26 mouse cellular contexts compared by ENCODE assay signal in the genomic region with DNA sequence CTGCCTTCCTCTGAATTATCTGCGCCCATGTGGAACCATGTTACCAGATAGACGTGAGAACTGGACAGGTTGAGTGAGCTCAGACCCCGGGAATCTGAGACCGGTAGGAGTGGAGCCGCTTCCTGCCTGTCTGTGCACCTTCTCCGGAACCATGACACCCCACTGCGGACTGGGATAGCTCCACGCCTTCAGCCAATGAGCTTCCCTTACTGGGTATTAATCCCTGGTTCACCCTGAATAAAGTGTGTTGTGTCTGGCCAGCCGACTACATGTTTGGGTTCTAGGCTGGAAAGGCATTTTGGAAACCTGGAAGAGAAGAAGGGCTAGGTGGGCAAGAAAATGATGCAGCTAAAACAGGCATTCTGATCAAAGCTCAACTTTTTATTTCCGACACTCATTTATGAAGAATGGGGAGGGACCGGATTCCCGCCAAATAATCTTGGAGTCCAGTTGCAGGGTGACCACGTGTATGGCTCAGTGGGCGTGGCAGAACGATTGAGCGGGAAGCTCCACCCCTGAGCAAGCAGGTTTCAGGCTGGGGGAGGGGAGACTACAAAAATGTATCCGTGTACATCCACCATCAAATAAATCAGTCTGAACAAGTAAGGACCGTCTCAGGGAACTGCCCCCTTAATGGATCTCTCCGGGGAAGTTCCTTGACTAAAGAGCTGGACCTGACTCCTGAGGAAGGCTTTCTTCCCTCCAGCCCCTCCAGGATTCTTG. TPM values are rescaled to one million over a fixed set of nuclear protein-coding genes. Genes with fewer than 3 reads are reported as not detected.
DNase-seq lines count a peak whose midpoint lies in the region; ATAC-seq and TF ChIP-seq lines count a peak whose summit lies in the region.
"Had no signal": no experiment of that assay in that cellular context is flagged by ENCODE, and none has a peak within 500 bp of the region (broad histone marks: within the 10 kb centered on the region; RNA-seq: fewer than 3 reads in every experiment).

No protein-coding gene starts in this region.

- H3K36me3 ChIP-seq in midbrain, embryonic 11.5 days (ENCODE audit: control insufficient read depth, insufficient read depth, low read length): peaks cover 2% of the 10 kb centered on the region; the same call in 1 of the 2 replicates
- H3K36me3 ChIP-seq in midbrain, embryonic 16.5 days (ENCODE audit: control insufficient read depth, insufficient read depth, low read length): peaks cover 2% of the 10 kb centered on the region; the same call in 1 of the 2 replicates
- H3K36me3 ChIP-seq in ES-E14 (ENCODE audit: control insufficient read depth, insufficient read depth, low read length, poor library complexity, severe bottlenecking): peaks cover 6% of the 10 kb centered on the region; the same call in 1 of the 2 replicates
- H3K36me3 ChIP-seq in hindbrain, embryonic 13.5 days: no peaks in the 10 kb centered on the region
- no peaks in the 10 kb centered on the region for H3K36me3 ChIP-seq in liver, embryonic 12.5 days
- H3K36me3 ChIP-seq: embryonic facial prominence, embryonic 12.5 days; embryonic facial prominence, embryonic 15.5 days; hindbrain, embryonic 12.5 days; intestine, embryonic 15.5 days had no signal

- H3K4me2 ChIP-seq in midbrain, embryonic 11.5 days: no peak overlapping the region
- no peak overlapping the region for H3K4me2 ChIP-seq in midbrain, embryonic 16.5 days (ENCODE audit: low read length)
- no peak overlapping the region for H3K4me2 ChIP-seq in hindbrain, embryonic 13.5 days
- H3K4me2 ChIP-seq in liver, embryonic 12.5 days: no peak overlapping the region
- H3K4me2 ChIP-seq: embryonic facial prominence, embryonic 12.5 days; embryonic facial prominence, embryonic 15.5 days; heart, embryonic 13.5 days; hindbrain, embryonic 12.5 days; intestine, embryonic 15.5 days had no signal

- H3K9ac ChIP-seq in midbrain, embryonic 11.5 days (ENCODE audit: low read length): no peak overlapping the region
- no peak overlapping the region for H3K9ac ChIP-seq in midbrain, embryonic 16.5 days (ENCODE audit: low read depth, low read length)
- peak overlapping the region; percentile 73 for H3K9ac ChIP-seq in ES-E14 (ENCODE audit: insufficient read depth, low read depth, low read length, poor library complexity, severe bottlenecking)
- no peak overlapping the region for H3K9ac ChIP-seq in hindbrain, embryonic 13.5 days
- no peak overlapping the region for H3K9ac ChIP-seq in liver, embryonic 12.5 days
- H3K9ac ChIP-seq: embryonic facial prominence, embryonic 12.5 days; embryonic facial prominence, embryonic 15.5 days; forebrain, postnatal 0 days; heart, embryonic 13.5 days; hindbrain, embryonic 12.5 days; intestine, embryonic 15.5 days had no signal

- in situ Hi-C loops in ES-E14 (cut with MboI; ENCODE audit: low sequenced_read_pairs in 2 of 2, unreplicated experiment in 2 of 2): no loop called here

- no peak overlapping the region for H3K27ac ChIP-seq in midbrain, embryonic 11.5 days (ENCODE audit: low read depth, low read length)
- H3K27ac ChIP-seq in midbrain, embryonic 16.5 days (ENCODE audit: low read length): no peak overlapping the region
- H3K27ac ChIP-seq in ES-E14 (ENCODE audit: insufficient read depth, low read depth, low read length, poor library complexity, severe bottlenecking): no peak overlapping the region
- H3K27ac ChIP-seq in hindbrain, embryonic 13.5 days: no peak overlapping the region
- no peak overlapping the region for H3K27ac ChIP-seq in liver, embryonic 12.5 days
- H3K27ac ChIP-seq: embryonic facial prominence, embryonic 12.5 days; embryonic facial prominence, embryonic 15.5 days; heart, embryonic 13.5 days; hindbrain, embryonic 12.5 days; intestine, embryonic 15.5 days had no signal

- 90% methylated on average over 19 of the region's 19 CpGs for WGBS in midbrain, embryonic 11.5 days
- 90% methylated on average over 19 of the region's 19 CpGs for WGBS in midbrain, embryonic 16.5 days
- 90% methylated on average over 19 of the region's 19 CpGs for WGBS in hindbrain, embryonic 13.5 days
- WGBS in liver, embryonic 12.5 days (ENCODE audit: insufficient replicate concordance): 73% methylated on average over 19 of the region's 19 CpGs

- no peak overlapping the region for H3K4me3 ChIP-seq in midbrain, embryonic 11.5 days (ENCODE audit: low read depth, low read length)
- H3K4me3 ChIP-seq in midbrain, embryonic 16.5 days (ENCODE audit: low read depth, low read length): no peak overlapping the region
- peak overlapping the region in 1 of 2 experiments; percentile 14; a peak in 1 of 4 replicates for H3K4me3 ChIP-seq in ES-E14 (ENCODE audit: insufficient read depth in 1 of 2, low read depth in 1 of 2, low read length in 2 of 2, poor library complexity in 1 of 2, severe bottlenecking in 1 of 2)
- no peak overlapping the region for H3K4me3 ChIP-seq in hindbrain, embryonic 13.5 days
- H3K4me3 ChIP-seq in liver, embryonic 12.5 days: no peak overlapping the region
- H3K4me3 ChIP-seq: embryonic facial prominence, embryonic 12.5 days; embryonic facial prominence, embryonic 15.5 days; heart, embryonic 13.5 days; hindbrain, embryonic 12.5 days; intestine, embryonic 15.5 days had no signal

- ATAC-seq in midbrain, embryonic 11.5 days (ENCODE audit: low FRiP score): no peak
- no peak for ATAC-seq in midbrain, embryonic 16.5 days
- ATAC-seq in hindbrain, embryonic 13.5 days (ENCODE audit: low FRiP score): no peak
- no peak for ATAC-seq in liver, embryonic 12.5 days
- ATAC-seq: forebrain, embryonic 14.5 days; forebrain, postnatal 0 days; hindbrain, embryonic 16.5 days; intestine, embryonic 15.5 days had no signal

- peak; percentile 61 for DNase-seq in heart, adult 11 months
- no peak for DNase-seq in heart, postnatal 36 days
- DNase-seq in midbrain, embryonic 11.5 days (ENCODE audit: low spot score, missing footprints): peak; percentile 68
- DNase-seq in ES-E14 (ENCODE audit: low read depth, low spot score): no peak
- DNase-seq: adrenal gland, adult 2 months; adrenal gland, postnatal 14 days; B cell, adult 2 months; cerebellum, adult 11 months; cerebellum, adult 2 months; cerebellum, adult 9-11 months; cerebellum, postnatal 25 days; forebrain, postnatal 0 days; gastrocnemius, postnatal 36 days; heart, postnatal 14 days; kidney, adult 11 months had no signal

- H3K9me3 ChIP-seq in midbrain, embryonic 11.5 days (ENCODE audit: control insufficient read depth, low read length): no peaks in the 10 kb centered on the region
- no peaks in the 10 kb centered on the region for H3K9me3 ChIP-seq in midbrain, embryonic 16.5 days (replicated peaks; ENCODE audit: control insufficient read depth, low read length, poor library complexity, severe bottlenecking)
- no peaks in the 10 kb centered on the region for H3K9me3 ChIP-seq in ES-E14 (ENCODE audit: control insufficient read depth, insufficient read depth, low read depth, low read length)
- H3K9me3 ChIP-seq in hindbrain, embryonic 13.5 days: no peaks in the 10 kb centered on the region
- H3K9me3 ChIP-seq in liver, embryonic 12.5 days (replicated peaks): no peaks in the 10 kb centered on the region
- H3K9me3 ChIP-seq: embryonic facial prominence, embryonic 12.5 days; embryonic facial prominence, embryonic 15.5 days; heart, embryonic 13.5 days; hindbrain, embryonic 12.5 days; intestine, embryonic 15.5 days had no signal

- intact Hi-C loops in heart, postnatal 36 days (cut with DNase I): no loop called here

- H3K4me1 ChIP-seq in midbrain, embryonic 11.5 days (ENCODE audit: control insufficient read depth, insufficient read depth, low read length): no peaks in the 10 kb centered on the region
- no peaks in the 10 kb centered on the region for H3K4me1 ChIP-seq in midbrain, embryonic 16.5 days (ENCODE audit: control insufficient read depth, insufficient read depth, low read length)
- peaks cover 0 to 12% of the 10 kb centered on the region in 2 experiments; a peak in 3 of 4 replicates for H3K4me1 ChIP-seq in ES-E14 (ENCODE audit: control insufficient read depth in 2 of 2, insufficient read depth in 2 of 2, low read length in 2 of 2, poor library complexity in 1 of 2)
- peaks cover 3% of the 10 kb centered on the region; the same call in 1 of the 2 replicates for H3K4me1 ChIP-seq in hindbrain, embryonic 13.5 days (replicated peaks)
- no peaks in the 10 kb centered on the region for H3K4me1 ChIP-seq in liver, embryonic 12.5 days
- H3K4me1 ChIP-seq: embryonic facial prominence, embryonic 12.5 days; embryonic facial prominence, embryonic 15.5 days; heart, embryonic 13.5 days; hindbrain, embryonic 12.5 days; intestine, embryonic 15.5 days had no signal

- no peaks in the 10 kb centered on the region for H3K27me3 ChIP-seq in midbrain, embryonic 11.5 days (ENCODE audit: control insufficient read depth, insufficient read depth, low read length)
- H3K27me3 ChIP-seq in midbrain, embryonic 16.5 days (ENCODE audit: control insufficient read depth, insufficient read depth, low read depth, low read length): no peaks in the 10 kb centered on the region
- H3K27me3 ChIP-seq in hindbrain, embryonic 13.5 days: no peaks in the 10 kb centered on the region
- no peaks in the 10 kb centered on the region for H3K27me3 ChIP-seq in liver, embryonic 12.5 days (replicated peaks)
- H3K27me3 ChIP-seq: CH12.LX; embryonic facial prominence, embryonic 12.5 days; embryonic facial prominence, embryonic 15.5 days; heart, embryonic 13.5 days; hindbrain, embryonic 12.5 days; intestine, embryonic 15.5 days had no signal

TF ChIP-seq in ES-E14, 5 proteins besides CTCF, POLR2A, EP300 and RAD21:
- TF ChIP-seq MAFK (IDR thresholded peaks at IDR 0.05; ENCODE audit: insufficient read depth, low read depth, low read length) (no peak), CHD2 (IDR thresholded peaks at IDR 0.05; ENCODE audit: low read depth, low read length) (no peak)

RNA-seq across cellular contexts. Expression of gene Tmem38b, which starts 38.4 kb away (rescaled TPM):
- 10 to 100 TPM; 18.5 to 24.0 TPM for total RNA-seq in heart, postnatal 36 days (2021)
- 13.0 and 13.5 TPM in 2 replicates for polyA plus RNA-seq in midbrain, embryonic 11.5 days (2014; fragmentation: Nextera tagmentation; extraction: Ambion mirVana)
- polyA plus RNA-seq in midbrain, embryonic 16.5 days (2015; fragmentation: Nextera tagmentation; extraction: Ambion mirVana): 7.7 and 8.3 TPM in 2 replicates
- 23.5 and 28.0 TPM in 2 replicates for total RNA-seq in ES-E14 (2012; rRNA removed)
- polyA plus RNA-seq in hindbrain, embryonic 13.5 days (2015; fragmentation: Nextera tagmentation; extraction: Ambion mirVana): 7.7 and 7.9 TPM in 2 replicates
- polyA plus RNA-seq in liver, embryonic 12.5 days (2016; fragmentation: Nextera tagmentation; extraction: Ambion mirVana): 3.0 and 3.3 TPM in 2 replicates

Comparison
In these comparisons a context has a peak if more than half of its experiments do, and no peak if none do; other contexts are left out.
1. DNase-seq: peak in heart, adult 11 months (single experiment) and midbrain, embryonic 11.5 days (single experiment); none in heart, postnatal 36 days (0 of 2) and ES-E14 (single experiment).